Mouse (Mus musculus) layer of hippocampus, adult 8-10 months (tissue): Measurements from ENCODE around the gene Nsun2. TPM values are rescaled to one million over a fixed set of nuclear protein-coding genes. Genes with fewer than 3 reads are reported as not detected.
"Not testable (repeated sequence)": the region's sequence is repeated elsewhere in the genome, so short reads cannot be mapped to it uniquely, and the experiment has no call there.

Source experiments
- DNase-seq, 2 experiments: peaks; one replicate each; pipeline ENCODE4 v3.0.0; 2022; ENCODE audit warnings: low spot score in 2 of 2
- total RNA-seq, 4 experiments: library from RNA; stranded (reverse); gene quantifications; 2 replicates each; pipeline ENCODE4 v1.2.4; 2022

The Nsun2 gene
- total RNA-seq, 4 experiments from 2014 or later = 86.2 to 110 (median 100) TPM

GRCm38 (mm10) chr13:69633551-69633950 lies 100.0 kb downstream of the Nsun2 start:
- DNase-seq = no peak

DNA sequence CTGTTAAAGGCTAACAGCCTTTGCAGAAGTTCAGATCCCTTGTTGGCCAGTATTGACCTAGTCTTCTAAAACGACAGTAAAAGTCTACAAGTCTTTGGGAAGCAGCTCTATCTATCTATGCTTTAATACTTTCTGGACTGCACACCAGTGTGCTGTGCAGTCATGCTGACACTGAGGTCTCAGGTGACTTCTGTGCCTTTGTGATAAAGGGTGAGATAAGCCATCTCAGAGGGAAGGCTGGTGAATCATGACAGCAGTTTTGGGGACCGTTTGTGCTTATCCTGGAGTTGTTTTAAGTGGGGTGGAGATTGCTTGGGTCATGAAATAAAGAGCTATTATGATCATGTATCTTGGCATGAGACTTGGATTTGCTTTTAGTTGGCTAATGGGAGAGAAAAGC lies 100.4 kb downstream of the Nsun2 start:
- DNase-seq = no peak

- not testable (repeated sequence) for DNase-seq
These were observed 102.3 kb downstream of the Nsun2 start for GRCm38 (mm10) chr13:69635836-69636235.

- no peak for DNase-seq
These were observed 102.8 kb downstream of the Nsun2 start for GRCm38 (mm10) chr13:69636375-69636774.

- DNase-seq = no peak
These were observed 103.3 kb downstream of the Nsun2 start for GRCm38 (mm10) chr13:69636816-69637215.

DNA sequence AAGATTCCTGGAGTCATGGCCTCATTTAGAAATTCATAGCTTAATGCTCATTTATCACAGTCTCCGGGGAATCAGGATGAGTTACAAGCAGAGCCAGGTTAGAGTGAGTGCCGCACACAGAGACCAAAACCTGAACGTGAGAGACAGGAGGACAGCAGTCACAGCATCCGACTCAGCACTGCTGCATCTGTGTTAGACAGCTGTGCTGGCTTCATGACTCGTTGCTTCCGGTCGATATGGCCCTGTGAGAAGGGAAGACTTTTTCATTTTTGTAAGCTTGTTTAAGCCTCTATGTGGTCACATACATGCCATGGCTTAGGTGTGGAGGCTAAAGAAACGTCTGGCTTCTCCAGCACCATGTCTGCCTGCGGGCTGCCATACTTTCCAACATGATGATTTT lies 104.1 kb downstream of the Nsun2 start:
- DNase-seq = no peak

DNA sequence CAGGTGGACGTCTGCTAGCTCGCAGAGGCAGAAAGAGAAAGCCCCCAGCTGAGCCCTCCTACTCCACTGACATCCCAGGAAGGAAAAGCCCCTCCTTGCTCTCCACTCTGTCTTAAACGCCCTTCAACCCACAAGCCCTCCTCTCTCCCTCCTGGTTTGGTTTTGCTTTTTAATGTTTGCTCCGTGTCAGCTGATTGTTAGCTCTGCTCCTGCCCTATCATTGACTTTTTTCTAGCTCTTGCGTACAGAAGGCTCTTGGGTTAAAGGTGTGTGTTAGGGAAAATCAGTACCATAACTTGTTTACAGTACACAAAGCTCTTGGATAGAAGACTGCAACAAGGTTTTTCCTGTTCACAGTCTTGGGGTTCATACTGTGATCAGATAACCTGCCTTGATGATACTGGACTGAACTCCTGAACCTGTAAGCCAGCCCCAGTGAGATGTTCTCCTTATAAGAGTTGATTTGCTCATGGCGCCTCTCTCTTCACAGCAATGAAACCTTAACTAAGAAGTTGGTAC lies 104.6 kb downstream of the Nsun2 start:
- no peak for DNase-seq

GRCm38 (mm10) chr13:69639251-69639650 lies 105.7 kb downstream of the Nsun2 start:
- DNase-seq = no peak

- no peak for DNase-seq
These were observed 106.6 kb downstream of the Nsun2 start for GRCm38 (mm10) chr13:69640126-69640525.

GRCm38 (mm10) chr13:69640541-69640940 lies 107.0 kb downstream of the Nsun2 start:
- DNase-seq = no peak

- DNase-seq = no peak
These were observed 107.5 kb downstream of the Nsun2 start for GRCm38 (mm10) chr13:69641017-69641416.

- no peak for DNase-seq
These were observed 109.2 kb downstream of the Nsun2 start for GRCm38 (mm10) chr13:69642656-69643216.

DNA sequence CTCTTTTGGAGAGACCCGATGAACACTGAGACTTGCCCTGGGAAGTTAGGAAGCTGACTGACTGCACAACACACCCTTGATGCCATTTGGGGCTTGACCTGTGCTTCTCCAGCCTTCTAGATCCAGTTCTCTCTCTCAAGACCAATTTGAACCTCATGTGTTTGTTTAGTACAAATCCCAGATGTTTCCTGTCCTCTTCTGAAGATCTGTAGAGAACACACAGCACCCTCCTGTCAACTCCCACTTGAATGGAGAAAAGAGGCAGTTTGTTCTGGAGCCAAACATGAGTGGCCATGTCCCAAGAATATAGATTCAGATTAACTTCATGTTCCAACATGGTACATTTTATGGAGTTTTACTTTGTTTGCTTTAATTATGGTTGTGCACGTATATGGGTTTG lies 110.4 kb downstream of the Nsun2 start:
- DNase-seq = no peak

- DNase-seq = peak in 1 of 2 experiments; percentile 3
These were observed 111.1 kb downstream of the Nsun2 start for GRCm38 (mm10) chr13:69644427-69645166.

GRCm38 (mm10) chr13:69645694-69646423 lies 112.3 kb downstream of the Nsun2 start:
- no peak for DNase-seq

GRCm38 (mm10) chr13:69646481-69646880 lies 112.9 kb downstream of the Nsun2 start:
- no peak for DNase-seq

DNA sequence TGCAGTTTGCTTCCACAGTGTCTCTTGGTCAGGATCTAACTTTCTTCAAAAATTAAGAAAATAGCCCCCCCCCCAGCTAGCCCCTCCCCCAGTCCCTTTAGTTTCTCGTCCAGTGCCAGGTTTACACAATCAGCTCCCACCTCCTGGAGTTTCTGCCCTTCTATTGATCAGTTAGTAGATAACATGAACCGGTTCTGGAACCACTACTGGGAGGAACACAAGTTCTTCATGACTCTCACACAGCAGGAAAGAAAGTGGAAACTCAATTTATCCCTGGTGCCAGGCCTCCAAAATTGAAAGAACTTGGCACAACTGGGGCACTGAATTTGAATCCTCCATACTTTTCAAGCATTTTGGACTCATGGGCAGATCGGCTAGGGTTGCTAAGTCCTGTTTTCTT lies 121.0 kb downstream of the Nsun2 start:
- peak in 1 of 2 experiments; percentile 0 for DNase-seq

DNA sequence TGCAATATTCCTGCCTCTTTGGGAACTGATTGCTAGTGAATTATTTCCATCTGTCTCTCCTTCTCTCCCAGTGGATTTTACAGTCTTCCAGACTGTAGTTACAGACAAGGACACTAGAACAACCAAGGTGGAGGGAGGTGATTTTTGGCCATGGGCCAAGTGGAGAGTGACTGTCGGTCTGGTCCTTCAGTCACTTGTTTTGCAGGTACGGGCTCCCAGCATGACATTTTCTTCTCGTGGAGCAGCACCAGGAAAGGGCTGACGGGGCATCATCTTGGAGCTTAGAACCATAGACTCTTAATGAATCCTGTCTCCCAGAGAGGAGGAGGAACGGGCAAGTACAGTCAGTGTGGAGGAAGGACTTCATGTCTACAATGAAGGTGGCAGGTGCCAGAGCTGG lies 138.6 kb downstream of the Nsun2 start:
- no peak for DNase-seq

GRCm38 (mm10) chr13:69672565-69672964 lies 139.0 kb downstream of the Nsun2 start:
- no peak for DNase-seq

- no peak for DNase-seq
These were observed 139.8 kb downstream of the Nsun2 start for GRCm38 (mm10) chr13:69673197-69673920.

DNA sequence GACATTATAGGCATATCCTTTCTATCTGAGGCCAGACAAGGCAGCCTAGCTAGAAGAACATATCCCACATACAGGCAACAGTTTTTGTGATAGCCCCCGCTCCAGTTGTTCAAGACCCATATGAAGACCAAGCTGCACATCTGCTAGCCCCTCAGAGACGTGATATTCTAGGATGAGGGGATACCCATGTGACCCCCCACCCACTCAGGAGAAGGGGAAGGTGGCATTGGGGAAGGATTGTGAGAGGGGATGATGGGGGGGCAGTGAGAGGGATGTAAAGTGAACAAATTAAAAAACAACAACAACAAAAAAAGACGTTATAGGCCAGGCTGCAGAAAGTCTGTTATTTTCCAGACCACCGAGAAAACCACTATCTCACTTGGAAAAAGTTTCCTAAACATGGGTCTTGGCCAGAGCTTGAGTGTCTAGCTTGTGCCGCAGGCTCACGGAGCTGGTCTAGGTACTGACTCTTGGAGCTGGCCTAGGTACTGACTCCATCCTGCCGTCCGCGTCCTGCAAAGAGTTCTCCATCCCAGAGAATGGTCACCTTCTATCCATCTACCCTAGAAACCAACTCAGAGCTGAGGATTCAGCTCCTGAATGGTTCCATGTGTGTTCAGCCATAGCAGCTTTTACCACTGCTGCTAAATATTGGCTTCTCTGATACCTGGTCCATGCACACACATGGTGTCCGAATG lies 140.5 kb downstream of the Nsun2 start:
- DNase-seq = peak in 1 of 2 experiments; percentile 0
